Mouse (Mus musculus): Measurements from ENCODE around the gene Eftud2. TPM values are rescaled to one million over a fixed set of nuclear protein-coding genes. Genes with fewer than 3 reads are reported as not detected.
A peak's percentile ranks its signal among the peaks of the same experiment; 100 is the strongest.

The Eftud2 gene
- total and polyA plus RNA-seq, 3 experiments = 135 to 403 (median 216) TPM

DNA sequence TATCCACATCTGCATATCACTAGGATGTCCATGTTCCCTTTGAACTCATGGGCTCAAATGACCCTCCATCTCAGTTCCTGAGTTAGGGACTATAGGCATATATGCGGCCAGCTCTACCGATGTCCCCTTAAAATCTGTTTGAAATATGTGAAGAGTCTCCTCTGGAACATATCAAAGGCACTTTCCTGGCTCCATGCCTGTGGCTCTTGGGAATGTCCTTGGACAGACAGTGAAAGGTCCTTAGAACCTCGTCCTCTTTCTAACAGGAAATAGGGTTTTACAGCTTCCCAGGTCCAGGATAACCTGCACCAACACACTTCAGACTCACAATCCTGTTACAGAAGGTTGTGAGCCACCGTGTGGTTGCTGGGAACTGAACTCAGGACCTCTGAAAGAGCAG, 50.5 kb downstream of the Eftud2 start:
- in situ Hi-C loops (cut with MboI; ENCODE audit: low pct_ligation_motif_present, low pct_unique_long_range_greater_than_20kb, low sequenced_read_pairs) = no loop called here
- Histone ChIP-seq H3K4me2 (ENCODE audit: insufficient read depth, low read depth, poor library complexity, severe bottlenecking) (no peak overlapping the region), H3K4me1 (ENCODE audit: control insufficient read depth in 1 of 2, insufficient read depth in 2 of 2) (peaks cover 3 to 5% of the 10 kb centered on the region in 2 experiments; a peak in 3 of 4 replicates), H3K36me3 (replicated peaks in 1 of 2; ENCODE audit: control insufficient read depth in 1 of 2, insufficient read depth in 1 of 2, low read length in 1 of 2) (peaks cover 0 to 6% of the 10 kb centered on the region in 2 experiments), H3K9ac (ENCODE audit: insufficient read depth, low read depth) (no peak overlapping the region), H3K4me3 (replicated peaks in 1 of 3; ENCODE audit: low read depth in 2 of 3, low read length in 2 of 3, poor library complexity in 1 of 3) (no peak overlapping the region), H3K79me2 (replicated peaks; ENCODE audit: control insufficient read depth, extremely low read depth, insufficient read depth, poor library complexity, severe bottlenecking) (no peaks in the 10 kb centered on the region), H3K9me3 (replicated peaks; ENCODE audit: low read length) (peaks cover 7% of the 10 kb centered on the region), H3K27ac (ENCODE audit: insufficient read depth, low read depth) (no peak overlapping the region), H3K27me3 (replicated peaks) (peaks cover 18% of the 10 kb centered on the region)
- TF ChIP-seq CHD2 (IDR thresholded peaks at IDR 0.05; ENCODE audit: low read length) (no peak), NELFE (IDR thresholded peaks at IDR 0.05; ENCODE audit: low read depth, low read length) (no peak), MYC (IDR thresholded peaks at IDR 0.05; ENCODE audit: low read depth, low read length) (no peak), MAZ (IDR thresholded peaks at IDR 0.05; ENCODE audit: low read depth, low read length) (no peak), MAX (IDR thresholded peaks at IDR 0.05; ENCODE audit: low read length) (no peak), USF1 (IDR thresholded peaks at IDR 0.05; ENCODE audit: low read depth, low read length) (no peak), JUND (conservative IDR thresholded peaks at IDR 0.05; ENCODE audit: low read depth, low read length) (no peak)
- dilution Hi-C loops (cut with MboI; ENCODE audit: extremely low pct_ligation_motif_present, extremely low pct_unique_long_range_greater_than_20kb, low sequenced_read_pairs) = no loop called here
- no peak for DNase-seq (ENCODE audit: extremely low read depth)

- in situ Hi-C loops (cut with MboI; ENCODE audit: low pct_ligation_motif_present, low pct_unique_long_range_greater_than_20kb, low sequenced_read_pairs) (no loop called here), dilution Hi-C loops (cut with MboI; ENCODE audit: extremely low pct_ligation_motif_present, extremely low pct_unique_long_range_greater_than_20kb, low sequenced_read_pairs) (no loop called here)
- TF ChIP-seq TCF12 (IDR thresholded peaks at IDR 0.05; ENCODE audit: low read depth, low read length) (no peak), USF2 (conservative IDR thresholded peaks at IDR 0.05; ENCODE audit: low read depth, low read length) (no peak), JUND (conservative IDR thresholded peaks at IDR 0.05; ENCODE audit: low read depth, low read length) (peak; percentile 84), ZKSCAN1 (IDR thresholded peaks at IDR 0.05; ENCODE audit: borderline replicate concordance, low read depth, low read length) (no peak), MYC (IDR thresholded peaks at IDR 0.05; ENCODE audit: low read depth, low read length) (no peak), MAZ (IDR thresholded peaks at IDR 0.05; ENCODE audit: low read depth, low read length) (no peak), SIN3A (IDR thresholded peaks at IDR 0.05; ENCODE audit: low read length) (no peak), RCOR1 (conservative IDR thresholded peaks at IDR 0.05; ENCODE audit: low read depth, low read length) (no peak), CTCF (conservative IDR thresholded peaks at IDR 0.05 in 1 of 2, IDR thresholded peaks at IDR 0.05 in 1 of 2; ENCODE audit: low read depth in 2 of 2, low read length in 2 of 2) (no peak), MAFK (IDR thresholded peaks at IDR 0.05; ENCODE audit: insufficient replicate concordance, low read length) (no peak), EP300 (IDR thresholded peaks at IDR 0.05; ENCODE audit: low read length) (peak; percentile 80), ZNF384 (IDR thresholded peaks at IDR 0.05; ENCODE audit: low read depth, low read length) (no peak), NRF1 (IDR thresholded peaks at IDR 0.05; ENCODE audit: low read depth, low read length) (no peak), RAD21 (IDR thresholded peaks at IDR 0.05; ENCODE audit: low read depth, low read length) (no peak), CHD2 (IDR thresholded peaks at IDR 0.05; ENCODE audit: low read length) (no peak), MXI1 (IDR thresholded peaks at IDR 0.05; ENCODE audit: low read depth, low read length) (no peak), ETS1 (conservative IDR thresholded peaks at IDR 0.05; ENCODE audit: low read depth, low read length) (peak; percentile 78), IRF4 (IDR thresholded peaks at IDR 0.05; ENCODE audit: low read depth, low read length) (no peak), MAX (IDR thresholded peaks at IDR 0.05; ENCODE audit: low read length) (no peak), JUN (IDR thresholded peaks at IDR 0.05; ENCODE audit: insufficient read depth, low read depth, low read length) (peak; percentile 93), TBP (conservative IDR thresholded peaks at IDR 0.05; ENCODE audit: low read depth, low read length) (no peak)
These were observed 53.7 kb downstream of the Eftud2 start for GRCm38 (mm10) chr11:102827097-102827496.

More at GRCm38 (mm10) chr11:102827097-102827496, 53.7 kb downstream of the Eftud2 start:
- H3K4me2 ChIP-seq (ENCODE audit: insufficient read depth, low read depth, poor library complexity, severe bottlenecking) = no peak overlapping the region
- H3K36me3 ChIP-seq (replicated peaks in 1 of 2; ENCODE audit: control insufficient read depth in 1 of 2, insufficient read depth in 1 of 2, low read length in 1 of 2) = no peaks in the 10 kb centered on the region
- H3K27me3 ChIP-seq (replicated peaks) = peaks cover 39% of the 10 kb centered on the region
- H3K9me3 ChIP-seq (replicated peaks; ENCODE audit: low read length) = peaks cover 7% of the 10 kb centered on the region
- H3K4me3 ChIP-seq (replicated peaks in 1 of 3; ENCODE audit: low read depth in 2 of 3, low read length in 2 of 3, poor library complexity in 1 of 3) = no peak overlapping the region
- no peak overlapping the region for H3K9ac ChIP-seq (ENCODE audit: insufficient read depth, low read depth)
- no peak overlapping the region for H3K27ac ChIP-seq (ENCODE audit: insufficient read depth, low read depth)
- peak; percentile 43 for DNase-seq (ENCODE audit: extremely low read depth)
- H3K4me1 ChIP-seq (ENCODE audit: control insufficient read depth in 1 of 2, insufficient read depth in 2 of 2) = peaks cover 3 to 5% of the 10 kb centered on the region in 2 experiments; a peak in 3 of 4 replicates
- H3K79me2 ChIP-seq (replicated peaks; ENCODE audit: control insufficient read depth, extremely low read depth, insufficient read depth, poor library complexity, severe bottlenecking) = no peaks in the 10 kb centered on the region
